Mouse (Mus musculus): ENCODE data around the gene Krt13. TPM values are rescaled to one million over a fixed set of nuclear protein-coding genes. Genes with fewer than 3 reads are reported as not detected.
A peak's percentile ranks its signal among the peaks of the same experiment; 100 is the strongest.

Krt13 gene
- polyA plus RNA-seq, 2 experiments = 0.62 to 1.7 TPM

DNA sequence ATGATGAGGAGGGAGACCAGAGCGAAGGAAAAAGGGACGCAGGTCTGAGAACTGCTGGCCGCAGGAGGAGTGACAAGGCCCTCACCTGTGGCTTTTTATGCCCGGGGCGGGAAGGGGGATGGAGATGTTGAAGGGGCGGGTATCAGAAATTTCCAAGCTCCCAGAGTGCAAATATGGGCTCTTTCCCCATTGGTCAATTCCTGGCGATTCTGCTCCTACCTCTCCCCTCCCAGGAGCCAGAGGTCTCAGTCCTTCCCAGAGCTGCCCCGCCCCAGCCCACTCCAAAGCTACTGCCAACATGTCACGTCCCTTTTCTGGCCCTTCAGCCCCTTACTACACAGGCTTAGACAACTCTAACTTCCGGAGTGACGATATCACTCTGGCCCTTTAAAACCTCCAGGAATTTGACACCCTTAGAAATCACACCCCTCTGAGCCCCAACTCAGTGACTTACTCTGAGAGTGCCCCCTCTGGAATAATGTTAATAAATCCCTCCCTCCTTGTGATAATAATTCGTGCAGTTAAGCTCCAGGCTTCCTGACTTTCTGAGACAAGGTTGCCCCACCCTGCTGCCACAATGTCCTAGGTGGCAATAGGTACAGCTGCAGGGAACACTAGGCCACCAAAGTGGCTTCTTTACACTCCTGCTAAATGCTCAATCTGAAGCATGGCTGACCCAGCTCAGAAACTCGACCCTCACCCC, 24.6 kb upstream of the Krt13 start:
- Histone ChIP-seq H3K27me3 (ENCODE audit: control insufficient read depth, insufficient read depth, low read length) (peaks cover 27% of the 10 kb centered on the region), H3K27ac (replicated peaks; ENCODE audit: low read depth, low read length) (no peak overlapping the region), H3K36me3 (ENCODE audit: control insufficient read depth, insufficient read depth, low read length) (no peaks in the 10 kb centered on the region), H3K9ac (ENCODE audit: low read depth, low read length, severe bottlenecking) (no peak overlapping the region), H3K4me2 (replicated peaks; ENCODE audit: low read depth, low read length, severe bottlenecking) (peak overlapping the region; percentile 45), H3K9me3 (ENCODE audit: control insufficient read depth, low read length) (no peaks in the 10 kb centered on the region), H3K4me3 (replicated peaks; ENCODE audit: low read length) (peak overlapping the region; percentile 29), H3K4me1 (ENCODE audit: control insufficient read depth, insufficient read depth, low read length) (peaks cover 10% of the 10 kb centered on the region)
- ATAC-seq (ENCODE audit: low FRiP score, low read depth) (no peak), DNase-seq (ENCODE audit: low spot score) (no peak)
- under 1% methylated on average over 13 of the region's 13 CpGs for WGBS
- TF ChIP-seq POLR2A (IDR thresholded peaks at IDR 0.05; ENCODE audit: borderline replicate concordance, extremely low read depth, insufficient read depth, insufficient read length) = no peak

DNA sequence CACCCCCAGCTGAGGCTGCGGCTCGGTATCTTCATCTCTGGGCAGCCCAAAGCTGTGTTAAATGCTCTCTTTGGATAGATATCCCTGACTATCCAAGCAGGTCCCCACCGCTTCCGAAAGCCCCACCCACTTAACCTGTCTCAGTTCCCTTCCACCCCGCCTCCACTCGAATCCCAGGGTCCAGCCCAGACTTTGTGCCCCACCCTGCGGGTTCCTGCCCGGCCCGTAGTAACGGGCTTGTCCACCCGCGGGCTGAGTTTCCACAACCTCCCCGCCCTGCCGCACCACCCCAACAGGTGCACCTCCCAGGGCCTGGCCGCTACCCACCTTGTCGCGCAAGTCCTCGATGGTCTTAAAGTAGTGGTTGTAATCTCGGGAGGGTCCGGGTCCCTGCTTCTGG, 23.7 kb upstream of the Krt13 start:
- Histone ChIP-seq H3K36me3 (ENCODE audit: control insufficient read depth, insufficient read depth, low read length) (no peaks in the 10 kb centered on the region), H3K9ac (ENCODE audit: low read depth, low read length, severe bottlenecking) (no peak overlapping the region), H3K27ac (replicated peaks; ENCODE audit: low read depth, low read length) (no peak overlapping the region), H3K9me3 (ENCODE audit: control insufficient read depth, low read length) (no peaks in the 10 kb centered on the region), H3K4me1 (ENCODE audit: control insufficient read depth, insufficient read depth, low read length) (peaks cover 10% of the 10 kb centered on the region), H3K4me2 (replicated peaks; ENCODE audit: low read depth, low read length, severe bottlenecking) (peak overlapping the region; percentile 45), H3K27me3 (ENCODE audit: control insufficient read depth, insufficient read depth, low read length) (peaks cover 27% of the 10 kb centered on the region), H3K4me3 (replicated peaks; ENCODE audit: low read length) (peak overlapping the region; percentile 29)
- ATAC-seq (ENCODE audit: low FRiP score, low read depth) (no peak), DNase-seq (ENCODE audit: low spot score) (no peak)
- WGBS = under 1% methylated on average over 20 of the region's 20 CpGs
- no peak for TF ChIP-seq POLR2A (IDR thresholded peaks at IDR 0.05; ENCODE audit: borderline replicate concordance, extremely low read depth, insufficient read depth, insufficient read length)

DNA sequence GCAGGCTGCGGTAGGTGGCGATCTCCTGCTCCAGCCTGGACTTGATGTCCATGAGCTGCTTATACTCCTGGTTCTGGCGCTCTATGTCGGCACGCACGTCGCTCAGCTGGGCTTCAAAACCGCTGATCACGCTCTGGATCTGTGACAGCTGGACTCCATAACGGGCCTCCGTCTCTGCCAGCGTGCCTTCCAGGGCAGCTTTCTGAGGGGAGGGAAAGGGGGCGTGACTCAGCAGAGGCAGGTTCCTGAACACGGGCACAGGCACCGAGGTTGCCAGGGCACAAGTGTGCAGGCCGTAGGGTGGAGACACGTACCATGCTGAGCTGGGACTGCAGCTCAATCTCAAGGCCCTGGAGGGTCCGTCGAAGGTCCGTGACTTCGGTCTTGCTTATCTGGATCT, 19.6 kb upstream of the Krt13 start:
- H3K27me3 ChIP-seq (ENCODE audit: control insufficient read depth, insufficient read depth, low read length) = peaks cover 21% of the 10 kb centered on the region
- no peak for TF ChIP-seq POLR2A (IDR thresholded peaks at IDR 0.05; ENCODE audit: borderline replicate concordance, extremely low read depth, insufficient read depth, insufficient read length)
- no peak overlapping the region for H3K27ac ChIP-seq (replicated peaks; ENCODE audit: low read depth, low read length)
- ATAC-seq (ENCODE audit: low FRiP score, low read depth) (no peak), DNase-seq (ENCODE audit: low spot score) (no peak)
- peaks cover 11% of the 10 kb centered on the region for H3K4me1 ChIP-seq (ENCODE audit: control insufficient read depth, insufficient read depth, low read length)
- 74% methylated on average over 21 of the region's 21 CpGs for WGBS
- no peaks in the 10 kb centered on the region for H3K9me3 ChIP-seq (ENCODE audit: control insufficient read depth, low read length)
- no peaks in the 10 kb centered on the region for H3K36me3 ChIP-seq (ENCODE audit: control insufficient read depth, insufficient read depth, low read length)
- no peak overlapping the region for H3K4me2 ChIP-seq (replicated peaks; ENCODE audit: low read depth, low read length, severe bottlenecking)
- no peak overlapping the region for H3K4me3 ChIP-seq (replicated peaks; ENCODE audit: low read length)
- no peak overlapping the region for H3K9ac ChIP-seq (ENCODE audit: low read depth, low read length, severe bottlenecking)

DNA sequence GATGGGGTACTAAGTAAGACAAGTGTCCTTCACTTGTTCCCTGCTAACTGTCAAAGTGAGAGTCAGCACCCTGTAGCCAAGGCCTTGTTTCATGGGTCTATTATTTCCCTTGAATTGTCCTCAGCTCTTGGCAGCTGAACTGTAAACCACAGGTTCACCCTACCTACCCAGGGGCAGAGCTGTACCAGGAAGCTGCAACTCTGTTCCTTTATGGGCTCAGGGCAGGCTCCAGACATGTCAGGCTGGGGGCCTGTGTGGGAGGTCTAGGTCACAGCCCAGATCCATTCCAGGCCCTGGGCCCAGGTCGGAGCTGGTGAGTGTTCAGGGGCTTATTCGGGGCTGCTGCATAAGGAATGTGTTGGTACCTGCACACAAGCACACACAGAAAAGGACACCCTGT, 18.0 kb upstream of the Krt13 start:
- H3K4me2 ChIP-seq (replicated peaks; ENCODE audit: low read depth, low read length, severe bottlenecking) = no peak overlapping the region
- no peak for ATAC-seq (ENCODE audit: low FRiP score, low read depth)
- no peak for DNase-seq (ENCODE audit: low spot score)
- no peaks in the 10 kb centered on the region for H3K9me3 ChIP-seq (ENCODE audit: control insufficient read depth, low read length)
- H3K36me3 ChIP-seq (ENCODE audit: control insufficient read depth, insufficient read depth, low read length) = no peaks in the 10 kb centered on the region
- no peak overlapping the region for H3K27ac ChIP-seq (replicated peaks; ENCODE audit: low read depth, low read length)
- no peak for TF ChIP-seq POLR2A (IDR thresholded peaks at IDR 0.05; ENCODE audit: borderline replicate concordance, extremely low read depth, insufficient read depth, insufficient read length)
- H3K27me3 ChIP-seq (ENCODE audit: control insufficient read depth, insufficient read depth, low read length) = peaks cover 7% of the 10 kb centered on the region; the same call in 1 of the 2 replicates
- 40% methylated on average over 2 of the region's 2 CpGs for WGBS
- no peak overlapping the region for H3K9ac ChIP-seq (ENCODE audit: low read depth, low read length, severe bottlenecking)
- H3K4me3 ChIP-seq (replicated peaks; ENCODE audit: low read length) = no peak overlapping the region
- 0 out of 2 replicates have a peak, but pooled peaks cover 2% of the 10 kb centered on the region for H3K4me1 ChIP-seq (ENCODE audit: control insufficient read depth, insufficient read depth, low read length)

DNA sequence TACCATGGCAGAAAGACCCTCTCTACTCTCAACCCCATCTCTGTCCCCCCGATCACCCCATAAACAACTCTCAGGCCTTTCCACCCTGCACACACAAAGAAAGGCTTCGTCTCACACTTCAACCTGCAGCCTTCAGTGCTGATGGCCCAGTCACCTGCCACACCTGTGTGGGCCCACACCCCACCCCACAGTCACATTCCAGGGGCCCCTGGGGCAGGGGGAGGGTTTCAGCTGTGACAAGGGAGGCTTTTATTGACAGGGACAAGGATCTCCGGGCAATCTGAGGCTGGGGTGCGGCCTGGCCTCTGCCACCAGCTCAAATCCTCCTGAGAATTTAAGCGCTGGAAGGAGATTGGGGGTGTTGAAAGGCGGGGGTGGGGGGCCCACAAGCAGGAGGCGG, 17.4 kb upstream of the Krt13 start:
- Histone ChIP-seq H3K9ac (ENCODE audit: low read depth, low read length, severe bottlenecking) (no peak overlapping the region), H3K4me1 (ENCODE audit: control insufficient read depth, insufficient read depth, low read length) (0 out of 2 replicates have a peak, but pooled peaks cover 2% of the 10 kb centered on the region), H3K36me3 (ENCODE audit: control insufficient read depth, insufficient read depth, low read length) (no peaks in the 10 kb centered on the region), H3K27ac (replicated peaks; ENCODE audit: low read depth, low read length) (no peak overlapping the region), H3K4me2 (replicated peaks; ENCODE audit: low read depth, low read length, severe bottlenecking) (no peak overlapping the region), H3K4me3 (replicated peaks; ENCODE audit: low read length) (no peak overlapping the region), H3K27me3 (ENCODE audit: control insufficient read depth, insufficient read depth, low read length) (0 out of 2 replicates have a peak, but pooled peaks cover under 1% of the 10 kb centered on the region), H3K9me3 (ENCODE audit: control insufficient read depth, low read length) (no peaks in the 10 kb centered on the region)
- no peak for ATAC-seq (ENCODE audit: low FRiP score, low read depth)
- WGBS = 55% methylated on average over 7 of the region's 7 CpGs
- TF ChIP-seq POLR2A (IDR thresholded peaks at IDR 0.05; ENCODE audit: borderline replicate concordance, extremely low read depth, insufficient read depth, insufficient read length) = no peak
- no peak for DNase-seq (ENCODE audit: low spot score)
